Mouse (Mus musculus) intestine, postnatal 0 days (tissue): ENCODE measurements around the gene Flnc. TPM values are rescaled to one million over a fixed set of nuclear protein-coding genes. Genes with fewer than 3 reads are reported as not detected.

Experiments used
- ATAC-seq: fragments of 200-750 bp; cut with Nextera tagmentation; 2 replicates; pipeline ENCODE4 v1.8.0; 2017; ENCODE audit warnings: mild to moderate bottlenecking, moderate TSS enrichment, moderate library complexity
- H3K27ac ChIP-seq: fragments of 300-500 bp; sonication (generic); 2 replicates; pipeline ENCODE4 v1.5.1; 2014; ENCODE audit warnings: mild to moderate bottlenecking, low read depth, low read length, moderate library complexity
- H3K27me3 ChIP-seq: fragments of 300-500 bp; sonication (generic); replicated peaks from 2 replicates; pipeline ENCODE4 v1.6.1; 2014; ENCODE audit warnings: low read length, mixed read lengths; ENCODE audit not compliant: control insufficient read depth, insufficient read depth
- H3K36me3 ChIP-seq: fragments of 300-500 bp; sonication (generic); 2 replicates; pipeline ENCODE4 v1.6.1; 2014; ENCODE audit warnings: mild to moderate bottlenecking, moderate library complexity; ENCODE audit not compliant: control insufficient read depth, insufficient read depth
- H3K4me1 ChIP-seq: fragments of 300-500 bp; sonication (generic); replicated peaks from 2 replicates; pipeline ENCODE4 v1.6.1; 2014; ENCODE audit warnings: antibody characterized with exemption, low read length, mixed read lengths; ENCODE audit not compliant: control insufficient read depth, insufficient read depth
- H3K4me2 ChIP-seq: fragments of 300-500 bp; sonication (generic); replicated peaks from 2 replicates; pipeline ENCODE4 v1.6.1; 2014; ENCODE audit warnings: low read depth, mild to moderate bottlenecking, moderate library complexity
- H3K4me3 ChIP-seq: fragments of 300-500 bp; sonication (generic); 2 replicates; pipeline ENCODE4 v1.5.1; 2014; ENCODE audit warnings: low read depth, low read length
- H3K9ac ChIP-seq: fragments of 300-500 bp; sonication (generic); 2 replicates; pipeline ENCODE4 v1.6.1; 2014; ENCODE audit warnings: mild to moderate bottlenecking, low read depth, low read length
- H3K9me3 ChIP-seq: fragments of 300-500 bp; sonication (generic); 2 replicates; pipeline ENCODE4 v1.6.1; 2016; ENCODE audit warnings: mixed run types; ENCODE audit not compliant: control insufficient read depth
- CTCF ChIP-seq: sonication (generic); IDR thresholded peaks from 2 replicates; pipeline ENCODE4 v1.5.1; 2016; ENCODE audit warnings: low read depth, mild to moderate bottlenecking, control low read depth, antibody characterized with exemption, moderate library complexity
- WGBS: fragments of 180-500 bp; shearing (Covaris S2); extraction: QIAGEN DNeasy Blood & Tissue Kit; methylation state at CpG from one replicate; pipeline ENCODE4 v1.1.7; 2014; 5-methylcytosine and 5-hydroxymethylcytosine counted together
- polyA plus RNA-seq: library from polyadenylated mRNA; unstranded; fragments of >200 nt; fragmentation: Nextera tagmentation; extraction: Ambion mirVana; gene quantifications from 2 replicates; pipeline ENCODE4 v1.2.1, GENCODE M21; 2015

Gene Flnc
- polyA plus RNA-seq, 1 experiment from 2014 or later, result 3.5 TPM

DNA sequence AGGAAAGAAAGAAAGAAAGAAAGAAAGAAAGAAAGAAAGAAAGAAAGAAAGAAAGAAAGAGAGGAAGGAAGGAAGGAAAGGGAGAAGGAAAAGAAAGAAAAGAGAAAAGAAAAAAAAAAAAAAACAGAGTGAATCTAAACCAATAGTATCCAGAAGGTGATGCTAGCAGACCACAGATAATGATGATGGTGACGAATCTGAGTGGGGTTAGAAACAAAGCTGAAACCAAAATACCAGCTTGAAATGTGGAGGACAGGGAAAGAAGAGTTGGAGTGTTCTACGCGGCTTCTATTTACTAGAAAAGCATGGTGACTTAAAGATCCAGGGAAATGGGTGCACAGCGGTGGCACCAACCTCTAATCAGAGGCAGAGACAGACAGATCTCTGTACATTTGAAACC is 41.3 kb upstream of the Flnc start:
- no peak for ATAC-seq
- TF ChIP-seq CTCF, result peak; percentile 58
- H3K9ac ChIP-seq, result no peak overlapping the region
- no peaks in the 10 kb centered on the region for H3K36me3 ChIP-seq
- no peak overlapping the region for H3K4me3 ChIP-seq
- peaks cover 33% of the 10 kb centered on the region for H3K27me3 ChIP-seq
- 0 out of 2 replicates have a peak, but pooled peaks cover 3% of the 10 kb centered on the region for H3K4me1 ChIP-seq
- H3K4me2 ChIP-seq, result no peak overlapping the region
- WGBS, result 63% methylated on average over 4 of the region's 4 CpGs
- no peaks in the 10 kb centered on the region for H3K9me3 ChIP-seq
- H3K27ac ChIP-seq, result no peak overlapping the region

DNA sequence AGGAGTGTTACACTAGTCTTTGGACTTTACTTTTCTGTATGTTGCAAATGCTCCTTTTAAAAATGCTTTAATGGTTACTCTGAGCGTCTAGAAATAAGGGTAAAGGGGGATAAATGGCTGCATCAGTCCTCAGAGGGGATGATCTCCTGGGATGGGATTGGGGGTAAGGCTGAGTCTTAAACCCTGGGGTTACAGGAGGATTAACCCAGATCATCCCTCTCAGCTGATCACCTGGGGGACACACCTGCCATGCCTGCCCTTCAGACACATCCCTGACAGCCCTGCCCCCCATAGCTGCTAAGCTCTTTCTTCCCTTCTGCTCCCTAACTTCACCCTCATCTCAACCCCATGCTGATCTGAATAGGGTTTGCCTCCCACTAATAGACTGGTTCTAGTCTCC is 38.8 kb upstream of the Flnc start:
- Histone ChIP-seq H3K4me1 (0 out of 2 replicates have a peak, but pooled peaks cover 3% of the 10 kb centered on the region), H3K4me2 (no peak overlapping the region), H3K4me3 (no peak overlapping the region), H3K9ac (no peak overlapping the region), H3K27me3 (peaks cover 33% of the 10 kb centered on the region), H3K27ac (no peak overlapping the region), H3K36me3 (no peaks in the 10 kb centered on the region), H3K9me3 (no peaks in the 10 kb centered on the region)
- 80% methylated on average over 1 of the region's 1 CpGs for WGBS
- no peak for ATAC-seq
- no peak for TF ChIP-seq CTCF

DNA sequence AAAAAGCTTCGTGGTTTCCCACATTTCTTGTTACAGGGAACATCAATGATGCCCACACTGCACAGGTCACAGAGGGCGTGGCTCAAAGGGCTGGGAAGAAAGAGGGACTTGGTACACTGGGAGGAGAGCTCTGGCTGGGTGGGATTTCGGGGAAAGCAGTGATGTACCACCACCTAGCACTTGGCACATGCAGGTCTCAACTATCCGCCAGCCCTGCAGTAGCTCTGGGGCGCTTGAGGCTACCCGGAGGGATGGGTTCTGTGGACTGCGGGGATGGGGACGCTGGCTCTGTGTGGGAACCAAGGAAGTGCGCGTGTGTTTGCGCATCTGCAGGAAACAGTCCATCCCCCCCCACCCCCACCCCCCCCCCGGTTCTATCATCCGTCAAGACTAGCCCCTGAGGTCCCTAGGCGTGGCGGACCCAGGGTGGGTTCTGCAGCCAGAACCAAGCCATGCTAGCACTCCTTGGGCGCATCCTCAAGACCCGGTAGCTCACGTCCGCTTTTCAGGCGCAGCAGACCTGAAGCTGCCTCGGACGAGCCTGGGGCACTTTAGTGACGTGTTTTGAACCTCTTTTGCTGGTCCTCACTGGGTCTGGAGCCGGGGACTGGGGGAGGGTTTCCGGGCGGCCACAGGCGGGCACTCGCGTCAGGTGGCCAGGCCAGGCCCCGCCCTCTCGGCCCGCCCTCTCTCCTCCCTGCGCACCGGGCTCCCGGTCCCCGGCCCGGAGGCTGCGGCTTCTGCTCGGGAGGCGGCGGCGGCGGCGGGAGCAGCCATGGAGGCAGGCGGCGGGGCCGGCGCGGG is 36.9 kb upstream of the Flnc start, which contains the start of gene Ccdc136:
Gene Ccdc136 (plus strand): TSS at position 400 of the 804 bp plus-strand sequence.
- Histone ChIP-seq H3K4me3 (peak within 1 kb of the TSS; percentile 56), H3K4me2 (peak within 1 kb of the TSS; percentile 92), H3K36me3 (no peaks in the 10 kb centered on the region), H3K9me3 (no peaks in the 10 kb centered on the region), H3K4me1 (0 out of 2 replicates have a peak, but pooled peaks cover 3% of the 10 kb centered on the region), H3K9ac (peak within 1 kb of the TSS; percentile 40; the same call in 1 of the 2 replicates), H3K27ac (no peak within 1 kb of the TSS), H3K27me3 (peaks cover 33% of the 10 kb centered on the region)
- no peak for TF ChIP-seq CTCF
- ATAC-seq, result peak; percentile 79
- WGBS, result under 1% methylated on average over 46 of the region's 49 CpGs

DNA sequence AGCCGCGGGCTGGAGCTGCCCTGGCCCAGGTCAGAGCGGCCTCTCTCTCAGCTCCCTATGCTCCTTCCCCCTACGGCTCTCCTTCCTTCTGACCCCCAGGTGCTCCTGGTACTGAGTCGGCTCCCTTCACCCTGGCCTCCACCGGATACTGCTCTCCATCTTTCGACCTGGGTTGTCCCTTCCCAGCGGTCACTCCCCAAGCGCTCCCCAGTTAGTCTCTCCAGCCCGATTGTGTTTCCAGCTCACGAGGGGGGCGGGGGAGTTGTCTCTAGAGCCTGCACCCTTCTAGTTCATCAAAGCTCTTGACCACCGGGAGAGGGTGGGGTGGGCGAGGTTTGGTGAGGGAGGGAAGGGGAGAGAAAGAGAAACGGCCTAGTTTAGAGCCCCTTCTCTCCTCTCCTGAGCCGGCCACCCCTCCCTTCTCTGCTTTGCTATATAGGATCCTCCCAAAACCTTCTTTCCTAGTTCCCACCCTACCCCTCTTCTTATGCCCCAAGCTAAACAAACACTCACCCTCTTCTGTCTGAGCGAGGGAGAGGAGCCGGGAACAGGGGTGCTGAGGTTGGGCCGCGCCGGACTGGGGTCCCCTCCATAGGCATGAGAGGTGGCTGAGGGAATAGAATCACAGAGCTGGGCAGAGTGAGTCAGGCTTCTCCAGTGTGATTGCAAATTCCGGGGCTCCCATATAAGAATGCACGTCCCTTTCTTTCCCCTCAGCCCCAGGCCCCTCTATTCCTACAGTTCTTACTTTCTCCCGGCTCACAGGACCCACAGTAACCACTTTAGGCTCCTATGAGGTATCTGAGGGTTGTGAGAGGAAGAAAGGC is 36.1 kb upstream of the Flnc start:
- no peaks in the 10 kb centered on the region for H3K36me3 ChIP-seq
- H3K9ac ChIP-seq, result peak overlapping the region; percentile 40; the same call in 1 of the 2 replicates
- H3K4me2 ChIP-seq, result peak overlapping the region; percentile 92
- H3K9me3 ChIP-seq, result no peaks in the 10 kb centered on the region
- H3K4me1 ChIP-seq, result 0 out of 2 replicates have a peak, but pooled peaks cover 3% of the 10 kb centered on the region
- TF ChIP-seq CTCF, result 0 out of 2 replicates have a peak, but pooled peaks have one; percentile 1
- ATAC-seq, result peak; percentile 35
- H3K27me3 ChIP-seq, result peaks cover 33% of the 10 kb centered on the region
- H3K27ac ChIP-seq, result no peak overlapping the region
- H3K4me3 ChIP-seq, result peak overlapping the region; percentile 56
- 10% methylated on average over 24 of the region's 24 CpGs for WGBS

DNA sequence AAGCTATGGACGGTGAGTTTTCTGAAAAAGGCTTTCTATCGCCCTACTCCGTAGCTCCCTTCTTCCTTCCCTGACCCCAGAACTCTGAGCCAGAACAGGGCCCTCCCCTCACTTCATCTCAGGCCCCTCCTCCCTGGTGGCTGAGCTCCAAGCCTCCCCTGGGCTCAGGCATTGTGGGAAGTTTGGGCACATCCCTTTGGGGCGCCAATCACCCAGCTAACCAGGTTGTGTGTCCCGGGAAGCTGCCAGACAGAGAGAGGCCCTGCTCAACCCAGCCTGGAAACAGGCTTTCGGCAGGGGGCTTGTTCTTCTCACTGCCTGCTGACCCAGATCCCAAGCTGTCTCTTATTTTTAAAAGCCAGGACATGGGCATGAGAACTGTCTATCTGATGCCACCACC is 35.5 kb upstream of the Flnc start:
- H3K27ac ChIP-seq, result no peak overlapping the region
- 0 out of 2 replicates have a peak, but pooled peaks have one; percentile 1 for TF ChIP-seq CTCF
- no peak for ATAC-seq
- no peak overlapping the region for H3K4me2 ChIP-seq
- 30% methylated on average over 6 of the region's 6 CpGs for WGBS
- no peaks in the 10 kb centered on the region for H3K36me3 ChIP-seq
- no peak overlapping the region; the same call in 1 of the 2 replicates for H3K4me3 ChIP-seq
- H3K27me3 ChIP-seq, result peaks cover 39% of the 10 kb centered on the region
- no peak overlapping the region for H3K9ac ChIP-seq
- H3K4me1 ChIP-seq, result 0 out of 2 replicates have a peak, but pooled peaks cover 3% of the 10 kb centered on the region
- H3K9me3 ChIP-seq, result no peaks in the 10 kb centered on the region

DNA sequence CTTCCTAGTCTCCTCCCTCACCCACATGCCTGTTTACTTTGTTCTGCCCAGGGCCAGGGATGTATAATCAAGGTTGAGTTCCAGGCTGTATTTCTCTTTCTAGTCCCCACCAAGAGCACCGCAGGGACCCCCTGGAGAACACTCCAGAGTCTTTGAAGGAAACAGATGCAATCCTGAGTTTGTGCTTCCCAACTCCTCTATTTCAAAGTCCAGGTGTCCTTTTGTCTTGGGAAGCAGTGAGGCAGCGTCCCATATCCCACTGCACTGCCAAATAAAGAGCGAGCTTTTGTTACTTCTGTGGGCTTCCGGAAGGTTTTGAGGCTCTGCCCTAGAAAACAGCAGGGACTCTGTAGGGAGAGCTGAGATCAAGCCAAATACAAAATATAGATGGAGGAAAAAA is 33.2 kb upstream of the Flnc start:
- 0 out of 2 replicates have a peak, but pooled peaks cover 3% of the 10 kb centered on the region for H3K4me1 ChIP-seq
- no peak for ATAC-seq
- peaks cover 38% of the 10 kb centered on the region for H3K27me3 ChIP-seq
- no peak overlapping the region for H3K4me3 ChIP-seq
- WGBS, result 86% methylated on average over 4 of the region's 4 CpGs
- no peak overlapping the region for H3K9ac ChIP-seq
- H3K36me3 ChIP-seq, result no peaks in the 10 kb centered on the region
- TF ChIP-seq CTCF, result no peak
- H3K27ac ChIP-seq, result no peak overlapping the region
- H3K9me3 ChIP-seq, result no peaks in the 10 kb centered on the region
- no peak overlapping the region for H3K4me2 ChIP-seq
